Mouse (Mus musculus) bone marrow macrophage, adult 2 months (primary cell): ENCODE results near the gene Gm45062.

Source experiments
- CTCF ChIP-seq: IDR thresholded peaks from 2 replicates; pipeline ENCODE4 v1.5.1; 2012; ENCODE audit warnings: low read depth, mild to moderate bottlenecking, low read length, moderate library complexity
- POLR2A ChIP-seq: IDR thresholded peaks from 2 replicates; pipeline ENCODE4 v1.6.1; 2012; ENCODE audit warnings: mild to moderate bottlenecking, low read depth, low read length, borderline replicate concordance

- TF ChIP-seq CTCF = no peak
- no peak for TF ChIP-seq POLR2A
These were observed 262.0 kb downstream of the Gm45062 start for GRCm38 (mm10) chr6:8521231-8521630.
